Mouse (Mus musculus): Measurements from ENCODE around the gene Ccdc92. TPM values are rescaled to one million over a fixed set of nuclear protein-coding genes. Genes with fewer than 3 reads are reported as not detected.

The Ccdc92 gene
- total RNA-seq (2012; rRNA removed) = 7.6 and 9.2 TPM in 2 replicates
- 100 to 1,000 TPM in 1 of 2 experiments, 10 to 100 TPM in 1; 40.3 to 467 TPM for polyA plus RNA-seq (2012; ENCODE audit: insufficient read depth in 1 of 2, insufficient read length in 2 of 2, low read depth in 1 of 2, low replicate concordance in 2 of 2, missing spikeins in 1 of 2)

DNA sequence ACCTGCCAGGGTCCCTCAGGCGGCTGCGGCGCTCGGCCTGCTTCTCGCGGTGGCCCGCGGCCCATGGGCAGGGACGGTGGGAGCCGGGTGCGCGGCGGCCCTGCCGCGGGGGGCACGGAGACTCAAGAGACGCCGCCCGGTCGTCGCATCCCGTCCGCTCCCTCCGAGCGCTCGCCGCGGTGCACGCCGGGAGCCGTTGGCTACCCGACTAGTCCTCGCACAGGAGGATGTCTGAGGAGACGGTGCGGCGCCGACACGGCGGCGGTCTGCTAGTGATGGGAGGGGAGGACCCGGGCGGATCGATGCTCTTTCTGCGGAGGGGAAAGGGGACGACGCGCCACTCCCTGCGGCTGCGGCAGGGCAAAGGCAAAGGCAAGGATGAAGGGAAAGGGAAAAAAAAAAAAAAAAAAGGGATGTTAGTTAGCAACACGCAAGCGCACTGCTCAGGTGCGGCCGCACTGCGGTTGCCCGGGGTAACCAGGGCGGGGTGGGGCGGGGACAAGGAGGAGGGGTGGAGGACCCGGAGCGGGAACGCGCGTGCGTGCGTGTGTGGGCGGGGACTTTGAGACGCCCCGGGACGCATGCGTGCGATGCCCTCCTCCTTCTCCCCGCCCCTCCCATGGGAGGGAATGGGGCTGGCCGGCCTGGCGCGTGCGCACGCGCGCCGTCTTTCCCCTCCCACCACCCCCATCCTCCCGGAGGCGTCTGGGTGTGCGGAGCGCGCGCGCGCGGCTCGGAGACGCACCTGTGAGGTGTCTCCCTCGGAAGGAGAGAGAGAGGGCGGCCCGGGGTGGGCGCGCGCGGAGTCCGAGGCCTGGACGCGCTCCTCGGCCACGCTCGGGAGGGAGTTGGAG lies at the start of gene Ccdc92, which contains the start of gene Zfp664:
Gene Ccdc92, minus strand, starts transcription at position 412 of the 854 bp plus-strand sequence.
Gene Zfp664, plus strand, starts transcription at position 679 of the 854 bp plus-strand sequence.
- Histone ChIP-seq H3K9me3 (replicated peaks; ENCODE audit: insufficient read depth, low read length) (no peaks in the 10 kb centered on the region), H3K36me3 (ENCODE audit: control insufficient read depth in 1 of 2, insufficient read depth in 2 of 2, low read length in 2 of 2) (peaks cover 0 to 28% of the 10 kb centered on the region in 2 experiments; a peak in 3 of 4 replicates), H3K27me3 (ENCODE audit: control insufficient read depth in 1 of 2, insufficient read depth in 2 of 2, low read length in 2 of 2) (no peaks in the 10 kb centered on the region), H3K4me3 (ENCODE audit: control insufficient read depth in 1 of 2, insufficient read depth in 1 of 2, low read depth in 2 of 2, low read length in 2 of 2) (peak within 1 kb of the TSS; percentile 73 to 89), H3K9ac (ENCODE audit: control insufficient read depth, low read depth, low read length, poor library complexity, severe bottlenecking) (peak within 1 kb of the TSS; percentile 98), H3K27ac (ENCODE audit: control insufficient read depth, low read depth, low read length) (peak within 1 kb of the TSS; percentile 78), H3K79me2 (ENCODE audit: control insufficient read depth, insufficient read depth, low read length, poor library complexity) (peaks cover 33% of the 10 kb centered on the region), H3K4me1 (ENCODE audit: control insufficient read depth in 1 of 2, insufficient read depth in 2 of 2, low read length in 2 of 2) (peaks cover 13 to 16% of the 10 kb centered on the region in 2 experiments)
- DNase-seq (ENCODE audit: low read depth, low spot score) = peak; percentile 98
- TF ChIP-seq MXI1 (IDR thresholded peaks at IDR 0.05; ENCODE audit: low read depth, low read length) (peak; percentile 53), TCF12 (IDR thresholded peaks at IDR 0.05; ENCODE audit: low read depth, low read length) (peak; percentile 51; the same call in 1 of the 2 replicates), CHD1 (IDR thresholded peaks at IDR 0.05; ENCODE audit: low read depth, low read length) (0 out of 2 replicates have a peak, but pooled peaks have one; percentile 3), MAX (IDR thresholded peaks at IDR 0.05; ENCODE audit: low read length) (no peak), HCFC1 (IDR thresholded peaks at IDR 0.05; ENCODE audit: low read depth, low read length) (peak; percentile 69), ZMIZ1 (IDR thresholded peaks at IDR 0.05; ENCODE audit: low read depth, low read length) (peak; percentile 70), JUND (IDR thresholded peaks at IDR 0.05; ENCODE audit: low read depth, low read length) (no peak), SIN3A (IDR thresholded peaks at IDR 0.05; ENCODE audit: low read length) (peak; percentile 56), UBTF (IDR thresholded peaks at IDR 0.05; ENCODE audit: borderline replicate concordance, insufficient read depth, low read depth, low read length) (0 out of 2 replicates have a peak, but pooled peaks have one; percentile 5), POLR2A (IDR thresholded peaks at IDR 0.05; ENCODE audit: control insufficient read depth in 1 of 2, insufficient read depth in 1 of 2, low read depth in 1 of 2, low read length in 2 of 2, poor library complexity in 1 of 2) (peak; percentile 81 to 90), MAZ (IDR thresholded peaks at IDR 0.05; ENCODE audit: low read depth, low read length) (peak; percentile 92), NRF1 (IDR thresholded peaks at IDR 0.05; ENCODE audit: insufficient read depth, low read depth, low read length, poor library complexity, severe bottlenecking) (peak; percentile 89), USF2 (IDR thresholded peaks at IDR 0.05; ENCODE audit: borderline replicate concordance in 1 of 2, insufficient read depth in 1 of 2, low read depth in 1 of 2, low read length in 2 of 2) (no peak), CTCF (IDR thresholded peaks at IDR 0.05 in 2 of 3, conservative IDR thresholded peaks at IDR 0.05 in 1 of 3; ENCODE audit: control insufficient read depth in 1 of 3, insufficient read depth in 1 of 3, low read depth in 2 of 3, low read length in 3 of 3, poor library complexity in 1 of 3, severe bottlenecking in 1 of 3) (no peak), BHLHE40 (IDR thresholded peaks at IDR 0.05; ENCODE audit: borderline replicate concordance, low read depth, low read length) (no peak), USF1 (IDR thresholded peaks at IDR 0.05; ENCODE audit: low read depth, low read length) (0 out of 2 replicates have a peak, but pooled peaks have one; percentile 15), POLR2AphosphoS2 (IDR thresholded peaks at IDR 0.05; ENCODE audit: low read length) (peak; percentile 77), ETS1 (IDR thresholded peaks at IDR 0.05; ENCODE audit: low read depth, low read length) (no peak), ELF1 (IDR thresholded peaks at IDR 0.05; ENCODE audit: low read depth, low read length) (peak; percentile 42; the same call in 1 of the 2 replicates), KAT2A (conservative IDR thresholded peaks at IDR 0.05; ENCODE audit: low read depth, low read length) (no peak; the same call in 1 of the 2 replicates), ZNF384 (IDR thresholded peaks at IDR 0.05; ENCODE audit: low read depth, low read length) (peak; percentile 97), NELFE (IDR thresholded peaks at IDR 0.05; ENCODE audit: low read depth, low read length) (peak; percentile 78), ZKSCAN1 (IDR thresholded peaks at IDR 0.05; ENCODE audit: low read depth, low read length) (no peak)
